Mouse (Mus musculus): ENCODE measurements around the gene Ifitm3. TPM values are rescaled to one million over a fixed set of nuclear protein-coding genes. Genes with fewer than 3 reads are reported as not detected.

Gene Ifitm3
- total RNA-seq, 2 experiments from 2014 or later, result 94.2 to 155 TPM

DNA sequence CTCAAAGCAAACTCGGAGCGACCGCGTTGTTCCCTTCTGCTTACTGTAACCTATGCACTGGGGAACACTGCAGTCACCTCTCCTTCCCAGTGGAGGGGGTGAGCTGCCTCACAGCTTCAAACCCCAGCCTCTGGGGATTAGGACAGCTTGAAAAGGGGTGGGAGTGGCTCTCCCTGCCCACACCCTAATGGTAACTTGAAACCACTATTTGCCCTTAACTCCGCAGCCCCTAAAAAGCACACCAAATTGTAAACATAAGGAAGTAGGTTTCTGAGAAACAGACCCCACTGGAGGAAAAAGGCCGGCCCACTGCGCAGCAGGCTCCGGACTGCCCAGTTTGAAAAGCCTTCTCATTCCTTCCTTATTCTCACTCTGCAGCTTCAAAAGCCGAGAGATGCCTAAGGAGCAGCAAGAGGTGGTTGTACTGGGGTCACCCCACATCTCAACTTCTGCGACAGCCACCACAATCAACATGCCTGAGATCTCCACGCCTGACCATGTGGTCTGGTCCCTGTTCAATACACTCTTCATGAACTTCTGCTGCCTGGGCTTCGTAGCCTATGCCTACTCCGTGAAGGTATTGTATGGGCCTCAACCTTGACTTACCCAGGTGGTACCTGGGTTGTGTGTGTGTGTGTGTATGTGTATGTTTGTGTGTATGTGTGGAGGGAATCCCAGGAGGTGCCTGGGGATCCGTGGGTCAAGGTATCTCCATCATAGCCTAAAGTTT is 42.5 kb downstream of the Ifitm3 start:
- no peak for DNase-seq (ENCODE audit: low spot score in 2 of 2)

DNA sequence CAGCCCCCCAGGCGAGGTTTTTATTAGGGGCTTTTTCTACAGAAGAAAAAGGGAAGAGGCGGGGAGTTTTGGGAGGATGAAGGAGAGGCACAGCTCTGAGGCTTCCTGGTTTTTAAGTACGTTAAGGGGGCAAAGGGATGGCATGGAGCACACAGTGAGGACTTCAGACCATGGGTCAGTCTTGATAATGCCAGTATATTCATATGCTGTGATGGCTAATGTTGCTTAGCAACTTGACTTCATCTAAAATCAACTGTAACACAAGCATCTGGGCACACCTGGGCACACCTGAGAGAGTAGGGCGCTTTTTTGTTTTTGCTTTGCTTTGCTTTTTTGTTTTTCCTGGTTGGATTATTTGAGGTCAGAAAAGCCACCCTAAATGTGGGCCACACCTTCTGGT is 43.6 kb downstream of the Ifitm3 start, which contains the start of gene Ifitm1:
TSS of gene Ifitm1 (plus strand) at position 301 of the 400 bp plus-strand sequence.
- DNase-seq (ENCODE audit: low spot score in 2 of 2), result no peak

DNA sequence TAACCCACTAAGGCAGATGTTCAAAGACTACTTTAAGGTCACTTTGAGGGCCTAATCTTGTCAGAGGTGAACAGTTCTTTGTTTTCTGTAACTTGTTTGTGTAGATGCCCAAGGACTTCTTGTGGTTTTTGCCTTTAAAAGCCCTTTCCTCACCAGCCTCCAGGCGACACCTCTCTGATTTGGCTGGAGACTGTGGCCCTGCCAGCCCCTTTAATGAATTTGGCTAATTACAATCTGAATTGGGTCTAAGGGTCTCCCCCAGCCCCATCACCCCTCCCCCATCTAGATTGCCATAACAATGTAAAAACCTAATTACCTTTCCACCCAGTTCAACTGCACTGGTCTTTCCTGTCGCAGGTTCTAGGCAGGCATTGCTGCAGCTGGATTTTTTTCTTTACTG is 47.8 kb downstream of the Ifitm3 start:
- no peak for DNase-seq (ENCODE audit: low spot score in 2 of 2)

DNA sequence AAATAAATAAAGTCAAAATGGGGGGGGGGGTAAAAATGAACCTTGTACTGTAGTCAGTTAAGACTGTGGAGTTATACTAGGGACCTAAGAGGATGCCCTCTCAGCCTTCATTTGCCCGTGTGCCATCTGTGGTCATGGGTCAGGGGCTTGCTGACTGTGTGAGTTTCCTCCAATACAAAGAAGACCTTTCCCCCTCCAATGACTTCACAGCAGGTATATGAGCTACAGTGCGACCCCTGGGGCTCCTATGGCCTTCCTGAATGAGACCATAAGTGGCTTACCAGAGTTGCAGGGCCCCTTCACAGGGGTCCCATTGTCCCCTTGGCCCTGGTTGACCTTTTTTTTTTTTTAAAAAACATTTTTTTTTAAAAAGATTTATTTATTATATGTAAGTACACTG is 49.2 kb downstream of the Ifitm3 start:
- DNase-seq (ENCODE audit: low spot score in 2 of 2), result no peak

DNA sequence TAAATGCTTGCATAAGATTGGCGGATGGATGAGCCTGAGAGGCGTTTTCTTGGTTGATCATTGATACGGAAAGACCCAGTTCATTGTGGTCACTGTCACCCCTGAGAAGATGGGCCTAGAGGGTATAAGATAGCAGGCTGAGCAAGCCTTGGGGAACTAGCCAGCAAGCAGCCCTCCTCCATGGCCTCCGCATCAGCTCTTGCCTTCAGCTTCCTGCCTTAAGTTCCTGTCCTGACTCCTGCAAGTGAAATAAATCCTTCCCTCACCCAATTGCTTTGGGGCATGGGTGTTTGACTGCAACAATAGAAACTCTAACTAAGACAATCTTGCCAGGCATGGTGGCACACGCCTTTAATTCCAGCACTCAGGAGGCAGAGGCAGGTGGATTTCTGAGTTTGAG is 50.5 kb downstream of the Ifitm3 start:
- no peak for DNase-seq (ENCODE audit: low spot score in 2 of 2)

Other genes starting within 250 kb of the Ifitm3 start
- 100 to 1,000 TPM; 200 to 317 TPM for gene Cyp2e1, start 247.0 kb downstream of the Ifitm3 start, total RNA-seq (2021)
- gene Syce1, start 222.9 kb downstream of the Ifitm3 start, total RNA-seq (2021), result under 1 TPM in 1 of 2 experiments, not detected in 1; 0.19 TPM
- 1 to 10 TPM; 2.0 to 2.8 TPM for gene Zfp941, start 188.6 kb downstream of the Ifitm3 start, total RNA-seq (2021)
- 1 to 10 TPM in 1 of 2 experiments, under 1 TPM in 1; 0.76 to 1.1 TPM for gene Urah, start 175.8 kb downstream of the Ifitm3 start, total RNA-seq (2021)
- gene Scgb1c1, start 165.2 kb downstream of the Ifitm3 start, total RNA-seq (2021), result not detected
- gene Odf3, start 163.0 kb downstream of the Ifitm3 start, total RNA-seq (2021), result under 1 TPM; 0.26 to 0.40 TPM
- under 1 TPM; 0.36 to 0.61 TPM for gene Gm45785, start 154.4 kb downstream of the Ifitm3 start, total RNA-seq (2021)
- gene Ric8a, start 153.8 kb downstream of the Ifitm3 start, total RNA-seq (2021), result 10 to 100 TPM; 49.5 to 65.5 TPM
- 10 to 100 TPM; 37.8 to 42.8 TPM for gene Bet1l, start 153.2 kb downstream of the Ifitm3 start, total RNA-seq (2021)
- gene Psmd13, start 128.8 kb downstream of the Ifitm3 start, total RNA-seq (2021), result 100 to 1,000 TPM; 100 to 116 TPM
- 10 to 100 TPM; 28.6 to 45.7 TPM for gene Sirt3, start 128.5 kb downstream of the Ifitm3 start, total RNA-seq (2021)
- 1,000 to 10,000 TPM; 1,018 to 1,993 TPM for gene Cox8b, start 110.3 kb downstream of the Ifitm3 start, total RNA-seq (2021)
- 1 to 10 TPM in 1 of 2 experiments, under 1 TPM in 1; 0.96 to 1.5 TPM for gene Nlrp6, start 89.9 kb downstream of the Ifitm3 start, total RNA-seq (2021)
- 10 to 100 TPM; 30.4 to 32.3 TPM for gene Pgghg, start 69.4 kb downstream of the Ifitm3 start, total RNA-seq (2021)
- gene Ifitm5, start 60.5 kb downstream of the Ifitm3 start, total RNA-seq (2021), result 1 to 10 TPM; 1.4 to 1.7 TPM
- 1 to 10 TPM in 1 of 2 experiments, not detected in 1; 1.2 TPM for gene Gm45717, start 54.8 kb downstream of the Ifitm3 start, total RNA-seq (2021)
- 100 to 1,000 TPM; 433 to 585 TPM for gene Ifitm2, start 54.8 kb downstream of the Ifitm3 start, total RNA-seq (2021)
- gene Ifitm1, start 43.5 kb downstream of the Ifitm3 start, total RNA-seq (2021), result 1 to 10 TPM; 6.9 to 9.8 TPM
- gene Ifitm6, start 7.2 kb upstream of the Ifitm3 start, total RNA-seq (2021), result under 1 TPM; 0.64 to 0.66 TPM
- gene Gm17387, start 18.4 kb upstream of the Ifitm3 start, total RNA-seq (2021), result not detected
- 1 to 10 TPM; 1.3 to 2.7 TPM for gene B4galnt4, start 50.3 kb upstream of the Ifitm3 start, total RNA-seq (2021)
- gene Pkp3, start 67.4 kb upstream of the Ifitm3 start, total RNA-seq (2021), result 1 to 10 TPM; 1.8 to 3.3 TPM
- 1 to 10 TPM; 2.0 to 2.7 TPM for gene Sigirr, start 89.8 kb upstream of the Ifitm3 start, total RNA-seq (2021)
- gene Ano9, start 107.0 kb upstream of the Ifitm3 start, total RNA-seq (2021), result under 1 TPM; 0.20 to 0.32 TPM
- gene Ptdss2, start 111.6 kb upstream of the Ifitm3 start, total RNA-seq (2021), result 10 to 100 TPM; 39.2 to 40.4 TPM
- gene Rnh1, start 162.1 kb upstream of the Ifitm3 start, total RNA-seq (2021), result 100 to 1,000 TPM; 218 to 327 TPM
- gene Hras, start 183.2 kb upstream of the Ifitm3 start, total RNA-seq (2021), result 10 to 100 TPM; 87.8 to 99.7 TPM
- gene Lrrc56, start 183.4 kb upstream of the Ifitm3 start, total RNA-seq (2021), result 1 to 10 TPM; 3.9 to 6.9 TPM
- gene Lmntd2, start 203.3 kb upstream of the Ifitm3 start, total RNA-seq (2021), result under 1 TPM; 0.13 to 0.33 TPM
- gene Rassf7, start 205.1 kb upstream of the Ifitm3 start, total RNA-seq (2021), result 1 to 10 TPM; 1.4 to 2.6 TPM
- gene Phrf1, start 218.0 kb upstream of the Ifitm3 start, total RNA-seq (2021), result 10 to 100 TPM; 75.8 to 76.0 TPM

Measured in adrenal gland, adult 18-20 months (tissue).